Mouse (Mus musculus) liver, adult (tissue): ENCODE results near the gene Ccng2.

Experiments
- GATA4 ChIP-seq: IDR thresholded peaks from 2 replicates; pipeline ENCODE4 v1.6.1; 2014; ENCODE audit warnings: mild to moderate bottlenecking, low read length; ENCODE audit not compliant: insufficient replicate concordance

The Ccng2 gene

DNA sequence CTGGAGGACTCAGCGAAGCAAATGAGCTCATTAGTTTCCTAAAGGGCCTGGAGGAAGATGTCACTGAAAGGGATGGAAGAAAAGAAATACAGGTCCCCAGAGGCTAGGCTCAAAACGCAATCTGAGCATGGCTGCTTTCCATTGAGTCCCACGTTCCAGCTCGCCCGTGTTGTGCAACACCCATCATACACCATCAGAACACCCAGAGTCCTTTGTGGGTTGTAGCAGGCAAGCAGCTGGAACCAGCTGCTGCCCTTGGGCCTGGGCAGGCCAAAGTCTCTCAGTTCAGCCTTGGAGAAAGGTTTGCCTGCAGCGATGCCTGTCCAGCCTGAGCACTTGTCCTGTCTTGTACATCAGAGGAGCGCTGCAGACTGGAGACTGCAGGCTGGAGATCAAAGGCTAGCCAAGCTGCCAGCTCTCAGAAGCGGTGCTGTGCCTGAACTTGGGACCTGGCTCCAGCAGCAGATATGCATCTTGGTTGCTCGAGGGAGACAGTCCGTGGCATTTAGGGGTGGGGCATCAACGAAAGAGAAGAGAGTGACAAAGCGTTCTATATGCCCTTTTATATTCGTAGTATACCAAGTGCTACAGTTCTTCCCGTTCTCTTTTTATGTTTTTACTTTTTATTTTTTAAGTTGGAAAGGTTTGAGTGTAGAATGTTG, 15.5 kb downstream of the Ccng2 start:
- TF ChIP-seq GATA4 = no peak

DNA sequence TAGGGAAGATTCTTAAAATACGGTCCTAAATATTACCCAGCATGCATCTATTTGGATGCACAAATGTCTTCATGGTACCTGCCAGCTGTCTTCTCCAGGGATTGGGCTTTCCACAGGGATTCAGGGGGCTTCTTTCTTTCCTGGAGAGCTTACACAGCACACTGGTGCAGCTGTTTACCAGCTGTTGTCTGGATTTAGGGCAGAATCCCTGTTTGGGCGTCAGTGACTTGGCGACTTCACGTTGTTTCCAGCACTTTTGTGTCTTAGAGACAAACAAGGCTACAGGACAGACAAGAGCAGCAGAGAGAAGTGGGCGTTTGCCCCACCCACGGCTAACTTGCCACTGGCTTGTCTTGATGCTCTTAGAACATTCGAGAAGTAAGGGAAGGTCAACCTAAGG, 16.1 kb downstream of the Ccng2 start:
- TF ChIP-seq GATA4 = no peak

- TF ChIP-seq GATA4 = no peak
These were observed 21.5 kb downstream of the Ccng2 start for GRCm38 (mm10) chr5:93288553-93288952.

DNA sequence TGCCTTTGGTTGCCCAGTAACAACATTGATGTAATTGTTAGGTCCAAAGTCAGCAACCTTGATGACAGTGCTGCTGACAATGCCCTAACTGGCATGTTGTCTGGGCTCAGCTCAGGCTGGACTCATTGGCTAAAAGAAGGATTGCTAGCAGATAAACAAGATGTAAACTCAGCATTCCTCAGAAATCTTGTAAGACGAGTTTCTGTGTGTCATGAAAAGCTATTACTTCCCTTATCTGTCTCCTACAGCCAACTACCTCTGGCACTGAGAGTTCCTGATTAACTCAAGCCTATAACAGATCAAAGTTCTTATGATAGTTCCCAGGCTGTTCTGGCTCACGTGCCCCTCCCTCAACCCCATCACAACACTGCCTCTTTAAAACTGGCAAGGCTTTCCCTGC, 23.2 kb downstream of the Ccng2 start:
- TF ChIP-seq GATA4 = no peak

GRCm38 (mm10) chr5:93296341-93296746, 29.3 kb downstream of the Ccng2 start:
- no peak for TF ChIP-seq GATA4

DNA sequence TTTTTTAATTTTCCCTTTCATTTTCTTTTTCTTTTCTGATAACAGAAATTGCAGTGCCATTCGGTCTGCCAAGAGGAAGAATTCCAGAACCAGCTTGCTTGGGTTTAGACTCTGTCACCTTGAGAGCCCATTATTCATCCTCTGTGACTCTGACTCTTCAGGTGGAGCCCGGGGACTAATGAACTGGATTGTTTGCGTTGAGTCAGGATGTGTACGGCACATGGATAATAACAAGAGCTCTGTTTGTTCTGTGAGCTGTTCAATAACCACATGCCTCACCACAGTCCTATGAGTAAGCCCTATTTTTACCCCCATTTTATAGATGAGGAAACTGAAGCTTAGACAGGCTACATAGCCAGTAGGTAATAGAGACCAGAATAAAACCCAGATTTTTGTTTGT, 29.7 kb downstream of the Ccng2 start:
- no peak for TF ChIP-seq GATA4

- TF ChIP-seq GATA4 = no peak
These were observed 30.3 kb downstream of the Ccng2 start for GRCm38 (mm10) chr5:93297311-93297710.

GRCm38 (mm10) chr5:93305126-93305830, 38.2 kb downstream of the Ccng2 start:
- TF ChIP-seq GATA4 = peak; percentile 31; the same call in 1 of the 2 replicates

- no peak for TF ChIP-seq GATA4
These were observed 41.9 kb downstream of the Ccng2 start for GRCm38 (mm10) chr5:93308909-93309308.

DNA sequence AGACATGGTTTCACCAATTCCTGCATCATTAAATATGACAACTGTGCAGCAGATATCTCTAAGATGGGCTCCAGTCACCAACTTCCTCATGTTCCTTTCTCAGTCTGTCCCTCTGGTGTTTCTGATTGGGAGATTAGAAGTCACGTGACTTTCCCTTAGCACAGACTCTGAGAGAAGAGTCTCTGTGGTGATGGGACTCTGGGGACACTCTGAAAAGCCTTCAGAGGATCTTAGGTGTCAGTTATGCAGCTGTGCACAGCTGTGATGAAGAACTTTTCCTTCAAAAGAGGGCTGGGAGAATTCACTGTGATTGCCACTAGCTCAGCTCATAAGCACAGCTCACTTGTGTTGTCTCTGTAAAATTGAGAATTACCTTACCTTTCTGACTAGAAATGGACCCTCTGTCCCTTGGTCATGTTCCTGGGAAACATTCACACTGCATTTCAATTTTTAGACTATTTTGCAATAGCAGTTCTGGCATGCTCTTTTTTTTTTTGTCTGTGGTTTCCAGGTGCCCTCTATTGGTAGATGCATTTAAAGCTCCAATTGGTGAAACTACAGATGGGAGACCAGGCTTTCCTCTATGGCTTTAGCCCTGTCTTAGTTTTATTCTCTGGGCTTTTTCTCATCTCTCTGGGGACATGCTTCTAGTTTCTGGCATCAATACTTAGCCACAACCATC, 56.4 kb downstream of the Ccng2 start:
- TF ChIP-seq GATA4 = no peak
